Mouse (Mus musculus) naive thymus-derived CD4-positive, alpha-beta T cell, adult 2 months (primary cell): ENCODE data around the gene Tmem117.

ENCODE experiments used
- DNase-seq: peaks from one replicate; pipeline ENCODE4 v3.0.0-alpha.2; 2011; ENCODE audit warnings: low read depth

Tmem117 gene

GRCm38 (mm10) chr15:94649071-94649765 is 20.2 kb downstream of the Tmem117 start:
- DNase-seq, result no peak

GRCm38 (mm10) chr15:94649766-94650120 is 20.7 kb downstream of the Tmem117 start:
- no peak for DNase-seq

GRCm38 (mm10) chr15:94651350-94651749 is 22.3 kb downstream of the Tmem117 start:
- DNase-seq, result no peak

GRCm38 (mm10) chr15:94651969-94652842 is 23.2 kb downstream of the Tmem117 start:
- no peak for DNase-seq

GRCm38 (mm10) chr15:94652843-94653206 is 23.8 kb downstream of the Tmem117 start:
- DNase-seq, result no peak

- DNase-seq, result no peak
Observed at GRCm38 (mm10) chr15:94655811-94656323, 26.8 kb downstream of the Tmem117 start.

GRCm38 (mm10) chr15:94657882-94658281 is 28.9 kb downstream of the Tmem117 start:
- no peak for DNase-seq

- DNase-seq, result no peak
Observed at GRCm38 (mm10) chr15:94658392-94659111, 29.5 kb downstream of the Tmem117 start.

GRCm38 (mm10) chr15:94659112-94659437 is 30.0 kb downstream of the Tmem117 start:
- DNase-seq, result no peak

- DNase-seq, result no peak
Observed at GRCm38 (mm10) chr15:94660913-94661312, 31.9 kb downstream of the Tmem117 start.

- peak; percentile 45 for DNase-seq
Observed at GRCm38 (mm10) chr15:94661398-94661797, 32.4 kb downstream of the Tmem117 start.

GRCm38 (mm10) chr15:94664612-94665011 is 35.6 kb downstream of the Tmem117 start:
- no peak for DNase-seq

GRCm38 (mm10) chr15:94681135-94681534 is 52.1 kb downstream of the Tmem117 start:
- no peak for DNase-seq

- no peak for DNase-seq
Observed at GRCm38 (mm10) chr15:94684269-94684668, 55.2 kb downstream of the Tmem117 start.

GRCm38 (mm10) chr15:94687176-94687575 is 58.1 kb downstream of the Tmem117 start:
- no peak for DNase-seq

- DNase-seq, result no peak
Observed at GRCm38 (mm10) chr15:94687629-94688028, 58.6 kb downstream of the Tmem117 start.

- DNase-seq, result no peak
Observed at GRCm38 (mm10) chr15:94689195-94689883, 60.3 kb downstream of the Tmem117 start.

- no peak for DNase-seq
Observed at GRCm38 (mm10) chr15:94689884-94690231, 60.8 kb downstream of the Tmem117 start.

GRCm38 (mm10) chr15:94722759-94723158 is 93.7 kb downstream of the Tmem117 start:
- DNase-seq, result no peak

GRCm38 (mm10) chr15:94732104-94732503 is 103.1 kb downstream of the Tmem117 start:
- DNase-seq, result no peak

GRCm38 (mm10) chr15:94769227-94769626 is 140.2 kb downstream of the Tmem117 start:
- DNase-seq, result no peak
